Mouse (Mus musculus) 3T3-L1 (cell line): ENCODE results near the gene Pou2af1.
A peak's percentile ranks its signal among the peaks of the same experiment; 100 is the strongest.

Experiments used
- DNase-seq: peaks from one replicate; pipeline ENCODE4 v3.0.0-alpha.2; 2015; ENCODE audit warnings: low read depth, low spot score

Gene Pou2af1

DNA sequence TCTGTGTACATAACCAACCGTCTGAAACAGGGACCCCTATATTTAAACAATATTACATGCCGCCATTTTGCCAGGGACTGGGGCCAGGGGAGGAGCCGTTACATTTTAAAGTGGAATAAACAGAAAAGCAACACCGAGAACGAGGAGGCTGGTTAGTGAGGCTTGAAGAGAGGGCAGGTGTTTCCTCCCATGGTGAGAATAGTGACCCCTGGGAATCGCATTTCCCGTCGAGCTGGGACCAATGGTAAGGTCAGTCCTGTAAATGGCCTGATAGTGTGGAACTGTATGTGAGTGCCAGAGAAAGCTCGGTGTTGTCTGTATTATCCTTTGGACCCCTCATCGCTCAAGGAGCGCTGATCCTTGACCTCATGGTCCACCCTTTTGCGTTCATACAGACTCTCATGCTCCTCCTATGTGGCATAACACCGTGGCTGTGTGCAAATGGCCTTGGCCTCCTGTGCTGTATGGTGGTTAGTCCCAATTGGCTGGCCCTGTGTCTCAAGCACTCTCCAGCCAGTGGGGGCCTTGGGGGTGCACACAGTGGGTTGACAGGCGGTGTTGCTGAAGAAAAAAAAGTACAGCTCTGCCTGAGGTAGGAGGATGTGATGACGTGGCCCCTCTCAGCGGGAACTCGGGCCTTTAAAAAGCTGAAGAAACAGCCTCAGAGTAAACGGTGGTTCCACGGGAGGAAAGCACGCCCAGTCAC lies at the start of gene Pou2af1:
Gene Pou2af1, plus strand, starts transcription at position 686 of the 706 bp plus-strand sequence.
- DNase-seq, result no peak

DNA sequence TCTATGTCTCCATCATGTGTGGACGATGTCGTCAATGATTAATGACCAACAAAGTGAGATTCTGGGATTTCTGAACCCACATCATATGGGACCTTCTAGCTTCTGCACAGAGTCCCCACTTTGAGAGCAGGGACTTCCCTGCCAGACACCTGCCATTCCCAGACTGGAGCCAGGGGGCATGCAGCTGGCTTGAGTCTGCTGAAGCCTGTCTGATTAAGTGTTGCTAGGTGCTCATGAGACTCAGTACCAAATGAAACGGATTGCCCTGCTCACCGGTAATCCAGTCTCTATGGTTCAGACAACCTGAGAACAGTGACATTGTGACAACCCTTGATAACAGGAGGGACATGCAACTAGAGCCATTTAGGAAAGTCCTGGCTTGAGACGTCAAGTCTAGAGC lies 49.5 kb upstream of the Pou2af1 start:
- DNase-seq, result no peak

DNA sequence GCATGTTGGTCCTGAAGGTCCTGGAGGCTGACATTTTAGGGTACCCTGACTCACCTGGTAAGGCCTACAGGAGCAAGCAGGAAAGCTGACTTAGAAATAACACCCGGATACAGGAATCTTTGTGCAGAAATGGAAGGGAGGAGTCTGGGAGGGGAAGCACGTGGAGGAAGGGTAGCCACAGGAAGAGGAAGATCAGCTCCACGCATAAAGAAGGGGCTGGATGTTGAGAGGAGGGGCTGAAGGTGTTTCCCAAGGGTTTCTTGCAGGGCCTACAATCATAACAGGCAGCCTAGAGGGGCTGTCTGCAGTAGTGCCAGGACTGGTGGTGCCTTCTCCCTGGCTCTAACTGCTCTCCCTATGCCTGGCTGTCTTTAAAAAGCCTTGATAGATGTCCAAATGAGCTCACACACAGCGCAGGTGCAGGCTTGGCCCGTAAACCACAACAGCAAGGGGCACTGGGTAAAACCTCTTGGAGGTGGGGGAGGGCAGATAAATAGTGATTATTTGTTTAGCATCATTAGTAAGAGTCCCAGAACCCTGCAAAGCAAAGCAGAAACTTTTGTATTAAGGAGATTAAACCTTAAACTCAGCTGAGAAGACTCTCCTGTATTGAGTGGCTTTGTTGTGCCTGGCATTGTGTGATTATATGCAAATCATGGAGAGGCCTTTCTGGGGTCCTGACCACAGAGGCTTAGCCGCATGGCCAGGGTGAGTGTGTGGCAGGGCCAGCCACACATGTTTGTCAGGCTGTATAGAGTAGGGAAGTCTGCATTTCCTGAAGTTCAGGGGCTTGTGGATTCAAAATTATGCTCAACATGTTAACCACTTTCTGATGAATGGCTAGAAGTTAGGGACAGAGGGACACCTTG lies 48.0 kb upstream of the Pou2af1 start, which contains the start of gene Gm32742:
Gene Gm32742, minus strand, starts transcription at position 206 of the 869 bp plus-strand sequence.
- no peak for DNase-seq

DNA sequence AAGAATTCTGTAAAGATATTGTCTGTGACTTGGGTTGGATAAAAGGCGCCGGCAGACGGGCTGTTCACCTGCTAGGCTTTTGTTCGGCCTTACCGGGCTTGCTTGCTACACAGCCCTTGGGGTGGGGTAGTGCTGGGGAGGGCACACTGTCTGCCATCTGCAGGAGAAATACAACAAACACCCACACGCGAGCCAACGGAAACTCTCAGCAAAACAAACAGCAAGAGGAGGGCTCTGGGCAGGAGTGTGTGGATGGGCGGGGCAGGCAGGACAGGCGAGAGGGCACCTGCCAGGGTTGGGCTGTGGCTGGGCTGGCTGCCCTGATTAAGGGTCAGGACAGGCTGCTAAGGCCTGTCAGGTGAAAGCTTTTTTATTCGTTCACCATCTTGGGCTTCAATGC lies 45.6 kb upstream of the Pou2af1 start:
- no peak for DNase-seq

DNA sequence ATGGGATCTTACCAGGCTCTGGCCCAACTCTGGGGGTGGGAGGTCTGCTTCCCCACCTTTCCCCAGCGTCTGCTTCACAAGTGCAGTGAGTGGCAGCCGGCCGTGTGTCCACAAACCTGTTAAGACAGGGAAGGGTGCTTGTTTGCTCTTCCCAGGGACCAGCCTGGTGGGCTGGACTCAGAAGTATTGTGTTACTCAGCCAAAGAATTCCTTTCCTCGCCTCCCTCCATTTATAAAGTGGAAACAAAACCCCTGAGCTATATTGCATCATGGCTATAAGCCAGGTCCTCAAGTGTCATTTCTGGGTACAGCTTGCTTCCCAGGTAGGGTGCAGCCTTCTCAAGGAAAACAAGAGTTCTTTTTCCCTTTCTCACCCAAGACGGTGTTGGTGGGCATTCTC lies 44.8 kb upstream of the Pou2af1 start:
- no peak for DNase-seq

DNA sequence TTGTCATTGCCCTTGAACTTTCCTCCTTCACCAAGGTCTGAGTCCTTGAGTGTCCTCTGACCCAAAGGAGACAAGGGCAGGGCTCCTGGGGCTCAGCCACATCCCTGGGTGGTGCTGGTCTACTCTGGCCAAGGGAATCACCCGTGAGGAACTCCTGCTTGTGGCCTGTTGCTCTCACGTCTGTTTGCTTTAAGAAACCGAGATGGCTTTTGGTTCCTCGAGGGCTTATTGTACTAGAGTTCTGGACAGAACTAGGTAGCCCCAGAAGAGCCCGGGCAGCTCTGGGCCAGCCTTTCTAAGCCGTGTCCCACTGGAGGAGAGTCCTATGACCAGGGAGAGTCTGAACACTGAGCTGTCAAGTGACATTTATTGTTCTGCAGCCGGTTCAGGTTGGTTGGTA lies 44.4 kb upstream of the Pou2af1 start:
- DNase-seq, result no peak

DNA sequence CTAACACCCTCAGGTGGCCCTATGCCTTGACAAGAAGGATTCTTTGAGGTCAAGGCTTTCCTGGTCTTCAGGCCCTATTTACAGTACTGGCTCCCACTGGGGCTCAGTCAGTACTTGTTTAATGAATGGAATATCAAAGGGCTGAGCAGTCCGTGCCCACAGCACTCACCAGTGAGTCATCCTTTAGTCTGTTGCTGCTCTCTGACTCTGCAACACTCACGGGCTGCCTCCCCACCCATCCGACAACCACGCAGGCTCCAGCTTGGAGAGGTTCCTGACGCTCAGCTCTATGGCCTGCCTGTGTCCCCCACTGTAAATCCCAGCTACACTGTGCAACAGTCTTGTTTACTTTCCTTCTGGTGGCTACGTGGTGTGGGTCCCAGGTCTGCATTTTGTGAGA lies 43.2 kb upstream of the Pou2af1 start:
- DNase-seq, result peak; percentile 80

DNA sequence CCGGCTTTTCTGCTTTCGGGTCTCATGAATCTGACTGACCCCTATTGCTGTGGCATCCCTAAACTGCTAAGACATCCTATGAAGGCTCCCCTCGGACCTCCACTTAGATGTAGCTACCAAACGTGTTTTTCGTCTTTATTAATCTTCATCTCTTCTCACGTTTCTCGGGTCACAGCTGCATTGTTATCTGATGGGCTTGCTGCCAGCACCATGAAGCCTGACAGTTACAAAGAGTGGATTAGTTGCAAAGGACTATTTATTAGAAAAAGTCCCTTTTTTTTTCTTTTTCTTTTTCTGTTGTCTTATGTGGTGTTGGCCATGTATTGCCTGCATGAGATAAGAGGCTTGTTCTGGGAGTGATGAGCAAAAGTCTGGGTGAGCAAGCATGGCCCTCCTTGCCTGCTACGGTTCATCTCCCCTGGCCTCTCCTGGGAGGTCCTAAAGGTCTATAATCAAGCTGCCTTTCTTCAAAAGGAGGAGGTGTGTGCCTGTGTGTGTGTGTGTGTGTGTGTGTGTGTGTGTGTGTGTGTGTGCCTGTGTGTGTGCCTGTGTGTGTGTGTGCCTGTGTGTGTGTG lies 38.5 kb upstream of the Pou2af1 start:
- DNase-seq, result peak; percentile 30

DNA sequence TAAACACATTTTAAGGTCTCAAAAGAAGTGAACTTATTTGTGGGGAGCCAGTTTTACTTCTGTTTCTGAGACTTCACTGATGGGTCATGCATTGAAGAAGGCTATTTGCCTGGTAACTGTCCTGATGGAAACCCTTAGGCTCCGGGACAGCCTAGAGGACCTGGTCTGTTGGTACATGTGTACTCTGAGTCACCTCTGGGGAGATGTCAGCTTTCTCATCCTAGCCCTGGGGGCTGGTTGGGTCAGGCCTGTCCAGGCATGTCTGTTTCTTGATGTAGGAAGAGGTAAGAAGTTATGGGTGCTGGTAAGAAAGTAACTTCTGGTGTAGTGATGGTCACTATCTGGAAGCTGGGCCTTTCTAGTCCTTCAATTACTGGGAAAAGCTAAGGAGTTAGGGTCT lies 37.8 kb upstream of the Pou2af1 start:
- DNase-seq, result peak; percentile 47

DNA sequence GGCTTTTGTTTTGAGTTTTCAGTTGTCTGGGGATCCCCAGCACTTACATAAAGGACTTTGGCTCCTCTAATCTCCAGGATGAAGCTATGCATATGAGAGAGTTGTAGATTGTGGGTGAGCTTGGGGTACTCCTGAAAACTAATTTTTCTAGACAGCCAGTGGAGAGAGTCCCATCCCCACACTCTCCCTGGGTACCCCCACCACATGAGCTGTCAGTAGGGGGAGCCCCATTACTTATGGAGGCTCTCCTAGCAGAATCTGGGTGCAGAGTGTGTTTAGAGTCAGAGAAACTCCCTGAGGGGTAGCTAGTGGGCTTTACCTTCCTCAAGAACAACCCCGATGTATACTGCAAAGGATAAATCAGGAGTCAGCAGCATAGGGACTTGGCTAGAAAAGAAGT lies 35.2 kb upstream of the Pou2af1 start:
- no peak for DNase-seq

DNA sequence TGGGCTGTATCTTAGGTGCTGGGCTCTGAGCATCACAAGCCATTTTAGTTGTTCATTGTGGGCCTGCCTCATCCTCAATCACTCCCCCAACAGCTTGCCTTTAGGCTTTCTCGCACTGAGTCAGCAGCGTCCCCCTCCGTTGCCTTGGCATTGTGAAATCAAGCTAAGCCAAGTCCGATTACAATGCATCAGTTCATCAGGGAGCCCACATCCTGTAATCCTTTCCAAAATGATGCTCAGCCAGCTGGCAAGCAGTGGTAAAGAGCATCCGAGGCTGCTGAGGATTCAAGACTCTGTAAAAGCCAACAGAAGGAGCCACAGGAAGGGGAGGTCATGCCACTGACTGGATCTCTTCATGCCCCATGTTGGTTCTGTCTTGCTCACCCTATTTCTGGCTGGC lies 32.9 kb upstream of the Pou2af1 start:
- peak; percentile 91 for DNase-seq

DNA sequence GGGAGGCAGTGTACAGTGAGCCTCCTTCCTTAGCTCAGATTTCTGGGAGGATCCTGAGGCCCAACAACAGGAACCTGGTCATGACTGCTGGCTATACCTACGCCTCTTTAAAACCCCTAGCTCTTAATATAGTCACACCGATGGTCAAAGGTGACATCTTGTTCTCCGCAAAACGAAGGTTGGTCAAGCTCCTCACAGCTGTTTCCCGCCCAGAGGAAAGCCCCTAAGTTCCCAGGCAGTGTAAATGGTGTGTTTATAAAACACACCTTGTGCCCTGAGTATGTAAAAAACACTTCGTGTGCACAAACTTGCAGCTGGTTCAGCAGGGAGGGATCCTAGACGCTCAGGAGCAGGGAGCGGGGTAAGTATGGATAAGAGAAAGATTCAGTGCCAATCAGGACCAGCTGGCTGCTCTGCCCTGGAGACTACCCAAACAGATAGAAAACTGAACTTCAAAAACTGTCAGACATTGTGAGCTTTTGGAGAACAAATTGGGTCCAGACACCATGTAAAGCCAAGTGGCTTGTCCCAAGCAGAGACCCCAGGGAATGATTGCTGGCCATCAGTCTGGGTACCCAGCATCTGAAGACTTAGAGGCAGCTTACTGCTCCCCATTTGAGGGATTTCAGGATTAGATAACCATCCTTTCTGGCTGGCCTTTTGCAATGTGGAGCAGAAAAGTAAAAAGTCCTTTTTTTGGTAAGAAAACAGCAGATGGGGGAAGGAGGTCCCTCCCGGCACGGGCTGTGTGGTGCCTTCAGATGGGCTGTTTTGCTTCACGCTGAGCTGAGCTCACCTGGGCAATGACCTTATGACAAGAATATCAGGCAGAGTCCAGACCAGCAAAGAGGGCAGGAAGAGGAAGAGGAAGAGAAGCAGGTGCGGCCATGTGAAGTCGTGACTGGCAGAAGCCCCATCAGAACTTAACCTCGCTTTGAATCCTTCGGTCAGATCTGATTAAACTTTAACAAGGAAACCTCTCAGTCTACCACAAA lies 30.5 kb upstream of the Pou2af1 start:
- DNase-seq, result no peak

DNA sequence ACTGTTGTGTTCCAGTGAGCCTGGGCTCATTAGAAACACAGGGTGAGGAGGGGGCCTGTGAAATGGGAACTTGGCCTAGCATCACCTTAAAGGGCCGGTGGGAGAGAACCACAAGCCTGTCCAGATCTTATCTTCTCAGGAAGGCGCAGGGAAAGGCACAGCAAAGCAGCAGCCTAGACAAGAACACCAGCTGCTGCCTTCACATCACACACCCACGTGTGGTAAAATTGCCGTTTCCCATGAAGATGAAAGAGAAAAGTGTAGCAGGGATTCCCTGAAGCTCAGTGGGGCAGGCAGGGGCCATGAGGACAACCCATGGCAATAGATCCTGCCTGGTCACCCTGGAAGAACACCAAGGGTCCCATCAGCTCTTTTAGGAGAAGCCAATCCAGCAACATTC lies 28.1 kb upstream of the Pou2af1 start:
- DNase-seq, result no peak

DNA sequence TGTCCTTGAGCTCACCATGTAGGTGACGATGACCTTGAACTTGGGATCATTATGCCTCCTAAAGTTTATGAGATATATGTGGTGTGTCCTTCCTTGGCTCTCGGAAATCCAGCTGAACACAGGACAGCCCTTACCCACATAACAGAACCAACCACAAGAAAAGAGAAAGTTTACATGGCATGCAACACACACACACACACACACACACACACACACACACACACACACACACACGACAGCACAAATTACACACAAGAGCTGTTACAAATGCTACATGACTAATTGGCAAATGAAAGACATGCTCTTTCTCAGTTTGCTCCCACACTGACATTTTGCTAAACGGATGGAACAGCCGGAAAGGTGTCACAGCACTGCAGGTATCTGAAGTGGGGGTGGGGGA lies 27.6 kb upstream of the Pou2af1 start:
- no peak for DNase-seq

DNA sequence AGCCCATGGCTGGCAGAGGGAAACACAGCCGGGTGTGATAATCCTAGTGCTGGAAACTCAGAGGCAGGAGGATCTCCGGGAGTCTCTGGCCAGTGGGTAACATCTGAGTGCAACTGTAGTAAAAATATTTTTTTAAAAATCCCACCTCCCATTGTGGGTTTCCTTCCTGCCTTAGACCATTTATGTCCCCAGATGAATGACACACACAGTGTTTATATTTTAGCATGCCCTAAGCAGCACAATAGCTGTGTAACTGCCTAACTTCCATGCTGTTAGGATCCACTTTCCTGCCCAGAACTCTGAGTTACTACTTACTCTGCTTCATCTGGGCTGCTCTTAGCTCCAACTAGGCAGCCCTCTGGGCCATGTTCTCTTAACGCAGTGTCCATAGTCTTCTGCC lies 22.9 kb upstream of the Pou2af1 start:
- DNase-seq, result no peak

DNA sequence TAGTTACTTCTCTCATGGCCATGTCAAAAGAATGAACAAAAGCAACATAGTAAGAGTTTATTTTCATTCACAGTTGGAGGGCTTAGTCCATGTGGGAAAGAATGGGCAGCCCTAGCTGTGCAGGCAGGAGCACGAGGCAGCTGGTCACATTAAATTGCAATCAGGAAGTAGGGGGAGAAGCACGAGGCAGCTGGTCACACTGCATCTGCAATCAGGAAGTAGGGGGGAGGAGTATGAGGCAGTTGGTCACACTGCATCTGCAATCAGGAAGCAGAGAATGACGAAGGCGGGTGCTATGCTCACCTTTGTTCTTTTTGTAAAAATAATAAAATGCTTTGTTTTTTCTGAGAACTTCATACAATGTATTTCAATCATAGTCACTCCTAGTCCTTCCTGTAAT lies 18.7 kb upstream of the Pou2af1 start:
- DNase-seq, result no peak

DNA sequence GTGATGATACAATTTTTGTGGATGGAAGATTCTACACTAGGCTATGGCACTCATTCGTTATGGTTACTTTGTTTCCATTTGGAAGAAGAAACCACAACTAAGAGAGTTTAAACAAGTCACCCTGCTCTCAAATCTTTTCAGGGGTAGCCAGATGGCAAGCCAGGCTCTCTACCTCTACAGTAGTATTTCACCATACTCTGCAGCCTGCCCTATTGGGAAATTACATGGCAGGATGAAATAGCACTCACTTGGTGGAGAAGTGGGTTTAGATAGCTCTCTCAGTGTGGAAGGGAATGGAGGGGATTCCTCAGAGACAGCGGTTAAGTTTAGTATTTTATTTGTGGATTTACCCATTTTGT lies 4.6 kb upstream of the Pou2af1 start:
- DNase-seq, result no peak

DNA sequence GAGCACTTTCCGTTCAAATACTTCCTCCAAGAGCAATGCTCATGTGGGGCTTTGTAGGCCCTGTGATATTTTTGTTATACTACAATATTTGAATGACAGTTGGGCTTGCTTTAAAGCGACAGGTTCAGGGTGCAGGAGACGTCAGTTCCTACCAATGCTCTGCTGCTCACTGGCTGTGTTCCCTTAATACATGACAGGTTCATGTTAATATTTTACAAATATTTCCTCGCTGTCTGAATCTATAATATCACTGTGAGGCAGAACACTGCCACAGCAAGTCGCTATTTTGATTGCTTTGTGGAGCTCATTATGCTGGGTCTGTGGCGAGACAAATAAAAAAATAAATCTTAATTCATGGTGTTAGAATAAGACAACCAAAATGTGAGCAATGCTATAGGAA lies 2.3 kb upstream of the Pou2af1 start:
- no peak for DNase-seq

DNA sequence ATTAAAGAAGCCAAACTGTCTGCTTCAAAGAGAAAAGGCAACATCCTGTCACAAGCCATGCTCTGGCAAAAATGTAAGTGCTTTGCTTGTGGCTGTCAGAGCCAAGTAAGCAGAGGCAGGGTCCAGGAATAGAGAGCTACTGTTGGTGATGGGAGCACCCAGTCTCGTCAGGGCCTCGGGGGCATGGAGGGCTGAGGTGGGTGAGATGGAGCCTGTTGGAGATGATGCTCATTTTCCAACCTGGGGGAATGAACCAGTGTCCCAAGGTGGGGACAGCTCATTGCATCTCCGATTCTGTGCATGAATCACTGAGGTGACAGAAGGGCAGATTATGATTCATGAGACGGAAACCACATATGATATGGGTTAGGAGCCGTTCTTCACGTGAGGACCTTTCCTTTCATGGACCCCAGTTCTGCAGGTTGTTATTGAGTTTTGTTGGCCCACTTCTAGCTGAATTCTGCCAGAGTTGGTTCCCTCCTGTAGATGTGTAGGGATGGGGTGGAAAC lies 275 bp downstream of the Pou2af1 start:
- peak; percentile 34 for DNase-seq

DNA sequence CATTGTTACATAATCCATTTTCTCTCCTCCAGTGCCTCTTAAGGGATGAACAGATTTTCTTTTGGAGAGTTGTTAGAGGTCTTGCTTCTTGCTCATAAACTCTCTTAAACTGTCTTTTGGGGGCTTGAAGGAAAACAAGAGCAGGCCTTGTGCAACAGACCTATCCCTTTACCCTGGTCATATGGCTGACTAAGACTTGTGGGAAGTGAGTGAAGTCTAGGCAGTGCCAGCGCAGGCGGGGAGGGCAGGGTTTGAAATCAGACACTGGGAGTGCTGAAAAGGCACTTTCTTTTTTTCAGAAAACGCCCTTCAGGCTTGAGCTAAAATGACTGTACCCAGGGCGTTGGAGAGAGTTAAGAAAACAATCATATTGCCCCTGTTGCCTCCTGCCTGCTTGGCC lies 1.8 kb downstream of the Pou2af1 start:
- peak; percentile 80 for DNase-seq

DNA sequence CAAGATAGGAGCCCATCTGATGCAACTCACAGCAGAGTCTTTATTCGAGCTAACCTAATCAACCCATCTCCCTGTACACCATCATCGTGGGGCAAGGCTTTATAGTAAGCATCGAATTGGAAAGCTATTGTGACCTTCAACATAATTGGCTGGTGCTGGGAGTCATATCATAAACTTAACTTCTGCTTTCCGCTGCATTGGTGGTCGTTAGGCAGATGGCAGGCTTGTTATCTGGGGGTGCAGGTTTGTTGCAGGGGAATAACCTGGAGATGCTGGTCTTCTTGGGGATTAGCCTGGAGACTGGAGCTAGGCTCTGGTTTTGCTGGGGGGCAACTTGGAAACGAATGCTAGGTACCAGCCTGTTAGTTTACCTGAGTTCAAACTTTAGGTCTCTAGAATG lies 2.4 kb downstream of the Pou2af1 start:
- no peak for DNase-seq
